Mouse (Mus musculus): Measurements from ENCODE around the gene Fmn2.

Fmn2 gene

GRCm38 (mm10) chr1:174669132-174669531 lies 167.5 kb downstream of the Fmn2 start:
- DNase-seq = no peak

GRCm38 (mm10) chr1:174670846-174671245 lies 169.2 kb downstream of the Fmn2 start:
- no peak for DNase-seq

GRCm38 (mm10) chr1:174674586-174674985 lies 173.0 kb downstream of the Fmn2 start:
- DNase-seq = peak; percentile 6

GRCm38 (mm10) chr1:174675316-174675715 lies 173.7 kb downstream of the Fmn2 start:
- no peak for DNase-seq

GRCm38 (mm10) chr1:174676187-174676586 lies 174.6 kb downstream of the Fmn2 start:
- no peak for DNase-seq

- no peak for DNase-seq
These were observed 175.6 kb downstream of the Fmn2 start for GRCm38 (mm10) chr1:174677211-174677610.

GRCm38 (mm10) chr1:174689301-174689700 lies 187.7 kb downstream of the Fmn2 start:
- no peak for DNase-seq

GRCm38 (mm10) chr1:174700871-174701270 lies 199.2 kb downstream of the Fmn2 start:
- DNase-seq = no peak

- no peak for DNase-seq
These were observed 200.2 kb downstream of the Fmn2 start for GRCm38 (mm10) chr1:174701835-174702234.

GRCm38 (mm10) chr1:174703909-174704308 lies 202.3 kb downstream of the Fmn2 start:
- no peak for DNase-seq

- DNase-seq = no peak
These were observed 218.3 kb downstream of the Fmn2 start for GRCm38 (mm10) chr1:174719729-174720458.

GRCm38 (mm10) chr1:174728771-174729170 lies 227.1 kb downstream of the Fmn2 start:
- DNase-seq = no peak

- no peak for DNase-seq
These were observed 231.1 kb downstream of the Fmn2 start for GRCm38 (mm10) chr1:174732715-174733114.

GRCm38 (mm10) chr1:174738958-174739357 lies 237.3 kb downstream of the Fmn2 start:
- DNase-seq = no peak

GRCm38 (mm10) chr1:174742667-174743066 lies 241.0 kb downstream of the Fmn2 start:
- no peak for DNase-seq

GRCm38 (mm10) chr1:174748520-174748919 lies 246.9 kb downstream of the Fmn2 start:
- no peak for DNase-seq

- no peak for DNase-seq
These were observed 249.4 kb downstream of the Fmn2 start for GRCm38 (mm10) chr1:174750893-174751461.

- DNase-seq = no peak
These were observed 257.7 kb downstream of the Fmn2 start for GRCm38 (mm10) chr1:174759354-174759753.

GRCm38 (mm10) chr1:174765757-174766156 lies 264.1 kb downstream of the Fmn2 start:
- DNase-seq = no peak

- DNase-seq = no peak
These were observed 265.2 kb downstream of the Fmn2 start for GRCm38 (mm10) chr1:174766852-174767251.

- no peak for DNase-seq
These were observed 270.3 kb downstream of the Fmn2 start for GRCm38 (mm10) chr1:174771871-174772281.

GRCm38 (mm10) chr1:174781037-174781436 lies 279.4 kb downstream of the Fmn2 start:
- DNase-seq = no peak

- no peak for DNase-seq
These were observed 287.0 kb downstream of the Fmn2 start for GRCm38 (mm10) chr1:174788617-174789016.

- no peak for DNase-seq
These were observed 310.2 kb downstream of the Fmn2 start for GRCm38 (mm10) chr1:174811846-174812245.

GRCm38 (mm10) chr1:174826562-174826961 lies 324.9 kb downstream of the Fmn2 start:
- DNase-seq = no peak

Data from thymus, postnatal 25 days (tissue).